Mouse (Mus musculus): Measurements from ENCODE around the gene Atat1.
"Not testable (repeated sequence)": the region's sequence is repeated elsewhere in the genome, so short reads cannot be mapped to it uniquely, and the experiment has no call there.

The Atat1 gene

DNA sequence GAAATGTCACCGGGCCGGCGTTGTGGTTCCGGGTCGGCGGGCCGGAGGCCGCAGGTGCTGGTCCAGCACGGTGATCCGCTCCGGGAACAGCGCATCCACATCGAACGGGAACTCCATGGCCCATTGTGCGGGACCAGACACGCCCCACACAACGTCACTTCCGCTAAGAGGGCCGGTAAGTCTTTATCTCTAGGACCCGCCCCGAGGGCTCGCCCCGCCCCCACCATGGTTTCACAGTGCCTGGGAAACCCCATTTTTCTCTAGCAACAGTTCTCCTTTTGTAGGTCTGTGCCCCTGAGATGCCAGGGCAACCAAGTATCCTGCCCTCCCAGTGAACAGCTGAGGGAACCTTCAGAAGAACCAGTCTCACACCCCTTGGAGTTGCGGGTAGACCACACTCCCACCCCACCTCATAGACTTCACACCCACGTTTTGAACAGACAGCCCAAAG is at the start of gene Atat1:
TSS of gene Atat1 (minus strand) at position 157 of the 451 bp plus-strand sequence.
- DNase-seq (ENCODE audit: low read depth): peak; percentile 68

DNA sequence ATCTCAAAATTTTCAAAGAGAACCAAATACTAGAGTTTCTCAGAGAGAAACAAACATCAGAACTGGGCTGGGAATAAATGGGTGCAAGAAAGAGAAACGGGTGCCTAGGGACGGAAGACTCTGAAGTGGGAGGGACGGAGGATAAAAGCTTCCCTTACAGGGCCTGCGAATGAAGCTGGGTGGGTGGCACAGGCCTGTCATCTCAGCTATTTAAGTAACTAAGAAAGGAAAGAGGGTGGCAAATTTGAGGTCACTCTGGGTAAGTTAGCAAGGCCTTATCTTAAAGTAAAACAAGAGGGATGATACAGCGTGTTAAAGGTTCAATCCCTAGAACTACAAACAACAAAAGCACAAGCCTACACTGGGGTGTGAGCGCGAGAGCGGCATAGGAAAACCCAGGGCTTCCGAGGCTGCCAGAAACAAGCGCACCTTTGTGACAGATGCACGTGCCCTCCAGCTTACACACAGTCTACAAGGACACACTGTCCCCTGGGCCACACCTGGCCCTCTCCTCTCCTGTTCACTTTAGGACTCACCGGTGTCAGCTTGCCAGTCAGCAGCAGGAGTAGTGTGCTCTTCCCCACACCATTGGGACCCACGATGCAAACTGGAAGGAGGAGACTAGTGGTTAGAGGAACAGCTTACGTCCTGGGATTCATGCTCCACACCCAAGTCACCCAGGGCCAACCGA is 48.8 kb upstream of the Atat1 start:
- no peak for DNase-seq (ENCODE audit: low read depth)

DNA sequence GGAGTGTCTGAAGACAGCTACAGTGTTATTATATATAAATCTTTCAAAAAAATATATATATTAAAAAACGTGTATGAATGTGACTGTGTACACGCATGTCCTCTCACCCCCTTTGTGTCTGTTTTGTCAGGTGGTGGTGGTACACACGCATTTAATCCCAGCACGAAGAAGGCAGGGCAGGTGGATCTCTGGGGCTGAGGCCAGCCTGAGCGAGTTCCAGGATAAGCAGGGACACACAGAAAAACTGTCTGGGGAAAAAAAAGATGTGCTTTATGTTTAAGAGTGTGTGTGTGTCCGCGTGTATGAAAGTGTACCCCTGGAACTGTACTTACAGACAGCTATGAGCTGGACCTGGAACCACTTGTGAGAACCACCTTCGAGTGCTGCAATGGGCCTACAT is 44.8 kb upstream of the Atat1 start:
- no peak for DNase-seq (ENCODE audit: low read depth)

DNA sequence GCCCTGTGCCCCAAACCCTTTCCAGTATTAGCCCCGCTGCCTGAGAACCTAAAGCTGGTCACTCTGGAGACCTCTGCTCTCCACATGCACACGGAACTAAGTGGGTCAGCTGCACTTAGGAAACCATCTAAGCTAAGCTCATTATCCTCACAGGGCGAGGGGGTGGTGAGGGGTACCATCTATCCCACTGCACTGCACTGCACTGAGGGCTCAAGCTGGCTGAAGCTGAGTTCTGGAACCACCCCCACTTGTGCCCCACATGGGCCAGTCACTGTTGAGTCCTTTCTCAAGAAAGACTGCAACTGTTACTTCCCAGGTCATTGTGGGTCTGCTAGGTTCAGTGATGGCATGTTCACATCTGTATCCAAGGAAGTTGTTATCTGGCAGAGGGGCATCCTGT is 42.7 kb upstream of the Atat1 start:
- not testable (repeated sequence) for DNase-seq (ENCODE audit: low read depth)

DNA sequence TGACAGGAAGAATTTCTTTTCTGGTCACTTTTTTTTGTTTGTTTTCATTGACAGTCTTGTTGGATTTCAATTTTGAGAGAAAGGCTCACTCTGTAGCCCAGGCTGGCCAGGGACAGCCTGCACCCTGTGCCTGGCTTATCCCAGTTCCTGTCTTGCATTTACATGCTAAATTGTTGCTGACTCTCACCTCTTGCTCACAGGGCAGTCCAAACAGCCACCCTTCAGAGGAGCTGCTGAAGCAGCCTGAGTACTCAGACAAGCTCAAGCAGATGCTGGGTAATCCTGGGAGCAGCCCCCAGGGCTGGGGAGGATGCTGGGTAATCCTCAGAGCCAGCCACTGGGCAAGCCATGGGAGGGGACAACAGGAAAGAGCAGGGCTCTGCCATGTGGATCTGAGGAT is 41.1 kb upstream of the Atat1 start:
- not testable (repeated sequence) for DNase-seq (ENCODE audit: low read depth)

DNA sequence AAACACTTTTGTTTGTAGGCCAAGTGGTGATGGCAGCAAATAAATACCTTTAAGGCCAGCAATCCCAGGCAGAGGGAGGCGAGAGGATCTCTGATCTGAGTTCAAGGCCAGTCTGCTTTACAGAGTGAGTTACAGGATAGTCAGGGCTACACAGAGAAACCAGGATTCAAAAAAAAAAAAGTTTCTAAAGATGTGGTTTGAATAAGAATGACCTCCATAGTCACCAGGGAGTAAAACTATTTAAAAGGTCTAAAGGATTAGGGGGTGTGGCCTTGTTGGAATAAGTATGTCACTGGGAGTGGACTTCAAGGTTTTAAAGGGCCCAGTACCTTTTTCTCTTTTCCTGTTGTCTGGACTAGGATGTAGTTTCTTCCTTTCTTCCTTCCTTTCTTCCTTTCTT is 30.1 kb upstream of the Atat1 start:
- DNase-seq (ENCODE audit: low read depth): no peak

DNA sequence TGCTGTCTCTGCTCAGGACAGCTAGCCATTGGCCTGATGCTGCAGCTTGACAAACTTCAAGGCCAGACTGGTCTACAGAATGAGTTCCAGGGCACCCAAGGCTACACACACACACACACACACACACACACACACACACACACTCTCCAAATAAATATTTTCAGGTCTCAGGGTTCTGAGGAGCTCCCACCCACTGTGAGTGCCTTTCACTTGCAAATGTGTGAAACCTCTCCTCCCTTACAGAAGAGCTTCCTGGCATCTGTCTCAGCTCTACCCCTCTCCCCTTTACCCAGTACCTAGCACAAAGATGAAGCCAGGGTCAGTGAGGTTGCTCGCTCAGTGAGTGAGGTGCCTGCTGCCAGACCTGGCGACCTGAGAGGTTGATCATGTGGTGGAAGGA is 29.2 kb upstream of the Atat1 start:
- DNase-seq (ENCODE audit: low read depth): no peak

DNA sequence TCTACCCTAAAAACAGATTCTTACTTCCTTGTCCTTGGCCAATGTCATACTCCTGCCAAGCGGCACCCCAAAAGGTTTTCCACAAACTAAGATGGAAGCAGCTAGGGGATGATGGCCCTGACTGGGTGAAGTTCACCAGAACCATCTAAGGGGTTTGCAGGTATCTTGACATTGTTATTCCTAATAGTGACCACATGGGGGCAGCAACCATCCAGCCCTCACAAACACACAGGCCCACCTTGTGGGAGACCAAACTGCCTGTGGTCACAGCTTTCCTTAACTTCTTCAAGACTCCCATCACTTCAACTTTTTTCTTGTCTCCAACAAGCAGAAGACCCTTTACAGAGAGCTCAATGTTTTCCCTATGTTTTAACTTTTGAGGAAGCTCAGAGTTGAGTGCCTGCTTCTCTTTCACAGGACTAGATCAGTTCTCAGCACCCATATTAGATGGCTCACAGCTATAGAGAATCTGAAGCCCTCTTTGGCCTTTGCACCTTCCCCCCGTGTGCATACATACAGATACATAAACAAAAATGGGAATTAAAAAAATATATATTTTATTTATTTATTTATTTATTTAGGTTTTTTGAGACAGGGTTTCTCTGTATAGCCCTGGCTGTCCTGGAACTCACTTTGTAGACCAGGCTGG is 27.9 kb upstream of the Atat1 start:
- DNase-seq (ENCODE audit: low read depth): no peak

DNA sequence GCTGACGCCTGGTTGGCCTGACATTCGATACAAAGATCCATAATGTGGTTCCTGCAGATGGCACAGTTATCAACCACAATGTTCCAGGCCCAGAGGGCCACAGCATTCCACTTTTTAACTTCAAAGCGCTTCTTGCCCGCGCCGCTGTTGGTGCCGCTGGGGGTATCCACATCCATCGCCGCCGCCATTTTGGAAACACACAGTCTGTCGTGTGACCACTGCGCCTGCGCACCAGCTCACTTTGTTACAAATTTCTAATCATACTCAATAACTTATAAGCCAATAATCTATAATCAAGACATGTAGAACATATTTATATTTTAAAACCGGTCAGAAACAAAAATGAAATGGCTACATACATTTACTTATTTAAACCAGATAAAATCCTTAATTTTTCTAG is 25.9 kb upstream of the Atat1 start:
- DNase-seq (ENCODE audit: low read depth): not testable (repeated sequence)

DNA sequence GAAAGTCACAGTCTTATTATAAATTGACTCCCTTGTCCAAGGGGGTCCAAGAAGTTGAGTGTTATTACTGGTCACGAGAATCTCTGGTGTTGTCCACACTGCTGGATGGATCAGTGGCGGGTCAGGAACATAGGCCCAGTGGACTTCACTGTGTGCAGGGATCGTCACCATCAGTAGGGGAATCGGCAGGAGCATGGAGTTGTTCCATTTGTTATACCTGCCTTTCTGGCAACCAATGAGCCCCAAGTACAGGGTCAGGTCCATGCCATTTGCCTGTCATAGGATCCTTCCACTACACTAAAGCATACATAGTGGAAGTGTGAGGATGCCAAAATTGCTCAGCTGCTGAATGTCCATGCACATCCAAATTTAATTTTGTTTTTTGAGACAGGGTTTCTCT is 22.7 kb upstream of the Atat1 start:
- no peak for DNase-seq (ENCODE audit: low read depth)

DNA sequence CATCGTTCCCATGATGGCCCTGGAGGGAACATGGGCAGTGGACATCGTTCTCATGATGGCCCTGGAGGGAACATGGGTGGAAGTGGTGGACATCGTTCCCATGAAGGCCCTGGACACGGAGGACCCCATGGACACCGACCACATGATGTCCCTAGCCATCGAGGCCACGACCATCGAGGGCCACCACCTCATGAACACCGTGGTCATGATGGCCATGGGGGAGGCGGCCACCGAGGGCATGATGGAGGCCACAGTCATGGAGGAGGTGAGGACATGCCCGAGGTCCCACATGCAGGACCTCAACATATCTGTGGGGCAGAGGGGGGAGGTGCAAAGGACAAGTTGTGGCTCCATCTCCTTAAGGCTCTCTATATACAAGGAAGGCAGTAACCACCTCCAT is 20.8 kb upstream of the Atat1 start:
- DNase-seq (ENCODE audit: low read depth): no peak

DNA sequence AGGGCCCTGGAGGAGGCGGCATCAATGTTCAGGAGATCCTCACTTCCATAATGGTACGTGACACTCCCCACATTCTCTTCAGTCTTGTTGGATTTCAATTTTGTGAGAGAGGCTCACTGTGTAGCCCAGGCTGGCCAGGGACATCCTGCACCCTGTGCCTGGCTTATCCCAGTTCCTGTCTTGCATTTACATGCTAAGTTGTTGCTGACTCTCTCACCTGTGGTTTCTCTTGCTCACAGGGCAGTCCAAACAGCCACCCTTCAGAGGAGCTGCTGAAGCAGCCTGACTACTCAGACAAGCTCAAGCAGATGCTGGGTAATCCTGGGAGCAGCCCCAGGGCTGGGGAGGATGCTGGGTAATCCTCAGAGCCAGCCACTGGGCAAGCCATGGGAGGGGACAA is 19.7 kb upstream of the Atat1 start:
- DNase-seq (ENCODE audit: low read depth): no peak

DNA sequence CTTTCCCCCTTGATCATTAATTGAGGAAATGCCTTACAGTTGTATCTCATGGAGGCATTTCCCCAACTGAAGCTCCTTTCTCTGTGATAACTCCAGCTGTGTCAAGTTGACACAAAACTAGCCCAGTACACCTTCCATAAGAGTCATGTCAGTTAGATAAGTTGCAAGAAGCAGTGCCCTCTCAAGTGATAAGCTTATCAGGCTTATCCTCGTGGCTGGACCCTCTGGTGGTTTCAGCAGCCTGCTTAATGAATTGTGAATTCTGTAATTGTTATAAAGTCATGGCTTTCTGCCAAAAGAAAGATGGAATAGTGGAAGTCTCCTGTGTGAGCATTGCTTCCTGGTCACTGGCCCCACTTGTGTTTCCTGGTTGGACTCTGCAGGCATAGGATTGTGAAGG is 17.6 kb upstream of the Atat1 start:
- no peak for DNase-seq (ENCODE audit: low read depth)

DNA sequence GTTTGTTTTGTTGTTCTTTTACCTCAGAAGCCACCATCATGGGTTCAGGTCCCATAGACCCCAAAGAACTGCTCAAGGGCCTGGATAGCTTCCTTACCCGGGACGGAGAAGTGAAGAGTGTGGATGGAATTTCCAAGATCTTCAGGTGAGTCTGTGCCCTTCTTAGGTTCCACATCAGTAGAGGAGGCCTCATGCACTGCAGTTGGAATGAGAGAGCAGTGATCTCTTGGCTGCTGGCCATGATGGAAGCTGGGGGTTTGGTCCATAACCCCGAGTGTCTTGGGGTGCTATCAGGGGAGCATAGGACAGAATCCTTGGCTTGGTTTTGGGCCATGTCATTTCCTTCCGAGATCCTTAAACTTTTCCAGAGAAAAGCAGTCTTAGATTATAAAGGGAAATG is 13.4 kb upstream of the Atat1 start:
- DNase-seq (ENCODE audit: low read depth): no peak

DNA sequence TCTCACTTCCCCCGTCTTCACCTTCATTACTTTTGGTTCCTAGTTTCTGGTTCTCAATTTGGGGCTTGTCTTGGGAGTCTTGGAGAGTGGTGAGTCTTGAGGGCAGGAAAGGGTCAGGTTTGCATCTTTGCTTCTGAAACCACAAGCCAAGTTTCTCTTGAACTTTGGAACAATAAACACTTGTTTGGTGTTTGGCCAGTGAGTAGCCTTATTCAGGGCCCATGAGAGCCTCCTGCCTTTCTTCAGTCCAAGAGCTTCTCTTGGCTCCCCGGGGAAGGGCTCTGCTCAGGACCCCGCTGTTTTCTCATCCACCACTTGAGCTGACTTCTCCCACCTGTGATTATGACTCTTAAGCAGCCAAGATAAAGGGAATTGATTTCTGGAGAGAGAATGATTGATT is 12.7 kb upstream of the Atat1 start:
- DNase-seq (ENCODE audit: low read depth): no peak

DNA sequence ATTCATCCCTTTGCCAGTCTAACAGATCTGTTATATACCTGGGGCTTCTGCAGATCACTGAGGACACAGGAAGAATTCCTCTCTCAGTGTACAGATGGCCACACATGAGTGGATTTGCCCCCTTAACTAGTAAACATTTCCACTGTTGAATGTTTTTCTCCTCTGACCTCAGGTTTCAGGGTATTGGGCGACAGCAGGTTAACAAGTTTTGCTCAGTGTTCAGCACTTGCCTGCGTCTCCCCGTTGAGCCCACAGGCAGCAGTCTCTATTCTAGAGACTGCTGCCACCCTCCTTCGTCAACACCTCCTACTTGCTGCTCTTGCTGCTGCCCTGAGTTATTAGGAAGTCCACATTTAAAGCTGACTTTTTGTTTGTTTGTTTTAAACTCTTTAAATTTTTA is 11.8 kb upstream of the Atat1 start:
- DNase-seq (ENCODE audit: low read depth): no peak

DNA sequence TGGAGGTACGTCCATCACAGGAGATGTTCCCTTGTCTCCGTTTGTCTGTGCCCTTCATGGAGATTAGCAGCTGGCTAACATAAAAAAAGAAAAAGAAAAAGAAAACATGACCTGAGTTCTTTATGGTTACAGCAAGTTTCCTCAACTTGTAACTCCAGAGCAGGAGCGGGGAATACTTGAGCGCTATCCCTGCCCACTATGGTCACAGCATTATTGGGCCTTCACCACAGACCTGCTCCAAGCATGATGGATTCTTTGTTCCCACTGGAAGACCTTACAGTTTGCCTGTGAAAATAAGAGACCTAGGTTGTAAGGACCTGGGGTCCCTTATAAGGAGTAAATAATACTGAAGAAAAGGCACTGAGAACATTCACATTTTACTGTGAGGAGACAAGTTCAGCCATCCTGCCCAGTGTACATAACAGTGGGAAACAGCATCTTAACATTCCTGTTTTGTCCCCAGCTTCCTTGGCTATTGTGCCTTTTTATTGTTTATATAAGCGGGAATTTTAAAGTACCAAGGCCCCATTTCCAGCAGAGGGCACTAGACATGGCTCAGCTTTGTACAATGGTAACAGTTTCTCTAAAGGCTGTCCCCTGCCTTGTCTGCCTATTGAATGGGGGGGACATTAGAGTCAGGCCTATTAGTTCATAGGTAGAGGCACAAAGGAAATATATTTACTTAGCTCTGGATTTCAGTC is 11.1 kb upstream of the Atat1 start:
- DNase-seq (ENCODE audit: low read depth): no peak

DNA sequence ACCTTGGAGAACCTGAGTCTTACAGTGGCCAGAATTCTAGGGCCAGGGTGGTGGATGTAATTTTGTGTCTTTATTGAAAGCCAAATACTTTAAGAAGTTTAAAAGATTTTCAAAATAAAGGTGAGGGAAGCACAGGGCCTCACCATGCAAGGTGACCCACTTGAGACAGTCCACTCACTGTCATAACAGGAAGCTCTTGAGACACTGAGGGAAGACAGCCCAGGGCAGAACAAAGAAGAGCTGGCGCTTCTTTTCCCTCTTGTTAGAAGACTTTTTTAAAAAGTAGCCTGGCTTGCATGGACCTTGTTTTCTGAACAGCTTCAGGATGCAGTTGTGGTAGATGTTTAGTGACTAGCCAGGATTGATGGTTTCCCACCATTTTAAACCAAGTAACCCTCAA is 10.5 kb upstream of the Atat1 start:
- DNase-seq (ENCODE audit: low read depth): no peak

DNA sequence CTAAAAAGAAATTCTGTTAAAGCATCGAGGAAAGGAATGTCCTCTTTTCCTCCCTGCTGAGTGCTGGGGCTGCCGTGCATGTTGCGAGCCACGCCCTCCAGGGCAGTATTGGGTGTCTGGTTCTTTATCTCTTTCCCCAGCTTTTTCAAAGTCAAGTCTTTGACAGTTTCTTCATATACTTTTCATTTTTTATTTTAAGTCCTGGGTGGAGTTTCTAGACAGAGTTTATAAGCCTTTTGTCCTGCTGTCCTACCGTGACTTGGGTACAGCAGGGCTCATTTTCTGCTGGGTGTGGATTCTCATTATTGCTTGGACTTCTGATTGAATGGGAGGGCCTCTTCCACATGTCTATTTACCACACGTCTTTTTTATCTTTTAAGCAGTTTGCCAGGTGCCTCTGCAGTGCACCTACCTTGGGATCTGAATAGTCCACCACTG is 10.0 kb upstream of the Atat1 start:
- DNase-seq (ENCODE audit: low read depth): no peak

DNA sequence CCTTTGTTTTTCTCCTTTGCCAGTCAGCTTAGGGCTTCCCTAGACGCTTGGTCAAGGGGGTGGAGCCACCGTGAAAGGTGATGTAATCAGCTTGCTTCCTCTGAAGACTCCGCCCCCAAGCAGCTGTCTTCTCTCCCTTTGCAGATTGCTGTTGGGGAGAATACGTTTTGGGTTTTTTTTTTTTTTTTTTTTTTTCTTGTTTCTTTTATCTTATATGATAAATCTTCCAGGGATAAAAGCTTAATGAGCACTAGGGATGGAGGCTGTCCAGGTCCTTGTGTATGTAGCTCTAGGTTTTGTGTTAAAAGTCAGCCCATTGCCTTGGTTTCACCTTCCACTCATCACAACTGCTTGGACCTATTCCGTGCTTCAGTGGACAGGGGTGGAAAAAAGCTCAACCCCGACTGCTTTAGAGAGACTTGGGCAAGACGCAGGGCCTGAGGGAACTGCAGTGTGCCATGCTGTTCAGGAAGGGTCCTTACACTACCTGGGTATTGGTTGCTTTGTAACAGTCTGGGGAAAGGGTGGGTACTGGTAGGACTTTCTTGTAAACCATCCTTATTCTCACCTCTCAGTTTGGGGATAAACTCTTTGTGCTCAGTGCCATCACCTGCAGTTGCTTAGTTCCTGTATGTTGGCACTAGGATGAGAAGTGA is 9.3 kb upstream of the Atat1 start:
- DNase-seq (ENCODE audit: low read depth): peak; percentile 95

DNA sequence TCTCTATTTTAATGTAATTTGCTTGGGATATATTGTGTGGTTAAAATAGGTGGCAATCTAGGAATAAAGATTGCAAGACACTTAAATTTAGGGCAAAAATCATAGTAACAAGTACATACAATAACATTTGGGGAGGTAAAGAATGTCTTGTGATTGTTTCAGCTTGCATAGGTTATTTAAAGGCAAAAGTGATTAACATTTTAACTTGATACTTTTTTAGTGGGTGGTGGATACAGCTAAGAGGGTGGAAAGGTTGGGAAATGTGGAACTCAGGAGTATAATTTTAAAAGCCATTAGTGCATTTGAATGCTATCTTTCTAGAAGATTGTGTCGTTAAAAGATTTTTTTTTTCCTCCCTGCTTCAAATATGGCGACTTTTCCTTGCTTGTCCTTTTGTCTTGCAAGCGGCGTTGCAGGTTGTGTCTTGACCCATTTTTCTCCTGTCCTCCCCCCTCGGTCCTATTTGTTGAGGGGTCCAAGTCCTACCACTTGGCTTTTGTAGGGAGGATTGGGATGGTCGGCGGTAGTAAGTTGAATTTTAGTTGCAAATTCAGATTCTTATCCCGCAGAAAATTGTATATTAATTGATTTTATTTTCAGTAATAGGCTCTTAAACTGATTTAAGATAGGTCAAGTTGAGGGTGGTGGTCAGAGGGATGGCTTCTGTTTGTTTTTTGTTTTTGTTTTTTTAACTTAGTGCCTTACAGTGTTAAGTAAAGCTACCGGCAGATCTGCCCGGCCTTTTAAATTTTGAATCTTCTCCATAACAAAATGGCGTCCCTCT is 8.6 kb upstream of the Atat1 start:
- DNase-seq (ENCODE audit: low read depth): no peak
